Mouse (Mus musculus) central nervous system, embryonic 11.5 days (tissue): ENCODE data around the gene Olfr920. TPM values are rescaled to one million over a fixed set of nuclear protein-coding genes. Genes with fewer than 3 reads are reported as not detected.

Experiments used
- polyA plus RNA-seq: library from polyadenylated mRNA; depleted of rRNA; stranded (reverse); fragments of >200 nt; gene quantifications from 2 replicates; pipeline ENCODE4 v1.2.3, GENCODE M21; 2012; rRNA removed

The Olfr920 gene
- 0.01 and 0.06 TPM in 2 replicates for polyA plus RNA-seq

GRCm38 (mm10) chr9:38751999-38752398, at the start of gene Olfr920:
TSS of gene Olfr920 (plus strand) at chr9:38752299.

GRCm38 (mm10) chr9:38718102-38718501, 34.0 kb upstream of the Olfr920 start, which contains the start of gene Vwa5a:
TSS of gene Vwa5a (plus strand) at chr9:38718268.

GRCm38 (mm10) chr9:38772768-38773167, 20.7 kb downstream of the Olfr920 start, which contains the start of gene Olfr921:
TSS of gene Olfr921 (plus strand) at chr9:38773068.

Other genes starting within 250 kb of the Olfr920 start
- gene Olfr911-ps1, start 230.7 kb upstream of the Olfr920 start, polyA plus RNA-seq = not detected in 2 replicates
- not detected in 2 replicates for gene Olfr910, start 214.4 kb upstream of the Olfr920 start, polyA plus RNA-seq
- gene Olfr912, start 172.1 kb upstream of the Olfr920 start, polyA plus RNA-seq = not detected in 2 replicates
- gene Olfr913, start 159.5 kb upstream of the Olfr920 start, polyA plus RNA-seq = not detected in 2 replicates
- gene Olfr914, start 147.2 kb upstream of the Olfr920 start, polyA plus RNA-seq = not detected in 2 replicates
- gene Olfr916, start 92.4 kb upstream of the Olfr920 start, polyA plus RNA-seq = not detected in 2 replicates
- gene Olfr917, start 86.5 kb upstream of the Olfr920 start, polyA plus RNA-seq = not detected in 2 replicates
- gene Olfr918, start 77.7 kb upstream of the Olfr920 start, polyA plus RNA-seq = not detected in 2 replicates
- gene Olfr919, start 48.6 kb upstream of the Olfr920 start, polyA plus RNA-seq = not detected in 2 replicates
- gene Vwa5a, start 34.0 kb upstream of the Olfr920 start, polyA plus RNA-seq = 6.0 and 9.7 TPM in 2 replicates
- not detected in 2 replicates for gene Olfr921, start 20.8 kb downstream of the Olfr920 start, polyA plus RNA-seq
- not detected in 2 replicates for gene Olfr922, start 62.3 kb downstream of the Olfr920 start, polyA plus RNA-seq
- gene Olfr923, start 74.2 kb downstream of the Olfr920 start, polyA plus RNA-seq = not detected in 2 replicates
- gene Olfr924, start 92.2 kb downstream of the Olfr920 start, polyA plus RNA-seq = not detected in 2 replicates
- not detected in 2 replicates for gene Olfr26, start 102.8 kb downstream of the Olfr920 start, polyA plus RNA-seq
- not detected in 2 replicates for gene Olfr926, start 124.8 kb downstream of the Olfr920 start, polyA plus RNA-seq
- not detected in 2 replicates for gene Olfr930, start 177.5 kb downstream of the Olfr920 start, polyA plus RNA-seq
- gene Olfr933, start 220.0 kb downstream of the Olfr920 start, polyA plus RNA-seq = not detected in 2 replicates
- not detected in 2 replicates for gene Olfr934, start 236.0 kb downstream of the Olfr920 start, polyA plus RNA-seq
- gene Olfr935, start 247.4 kb downstream of the Olfr920 start, polyA plus RNA-seq = not detected in 2 replicates